Mouse (Mus musculus): ENCODE data around the gene Gm49383.
A peak's percentile ranks its signal among the peaks of the same experiment; 100 is the strongest.

Gene Gm49383

DNA sequence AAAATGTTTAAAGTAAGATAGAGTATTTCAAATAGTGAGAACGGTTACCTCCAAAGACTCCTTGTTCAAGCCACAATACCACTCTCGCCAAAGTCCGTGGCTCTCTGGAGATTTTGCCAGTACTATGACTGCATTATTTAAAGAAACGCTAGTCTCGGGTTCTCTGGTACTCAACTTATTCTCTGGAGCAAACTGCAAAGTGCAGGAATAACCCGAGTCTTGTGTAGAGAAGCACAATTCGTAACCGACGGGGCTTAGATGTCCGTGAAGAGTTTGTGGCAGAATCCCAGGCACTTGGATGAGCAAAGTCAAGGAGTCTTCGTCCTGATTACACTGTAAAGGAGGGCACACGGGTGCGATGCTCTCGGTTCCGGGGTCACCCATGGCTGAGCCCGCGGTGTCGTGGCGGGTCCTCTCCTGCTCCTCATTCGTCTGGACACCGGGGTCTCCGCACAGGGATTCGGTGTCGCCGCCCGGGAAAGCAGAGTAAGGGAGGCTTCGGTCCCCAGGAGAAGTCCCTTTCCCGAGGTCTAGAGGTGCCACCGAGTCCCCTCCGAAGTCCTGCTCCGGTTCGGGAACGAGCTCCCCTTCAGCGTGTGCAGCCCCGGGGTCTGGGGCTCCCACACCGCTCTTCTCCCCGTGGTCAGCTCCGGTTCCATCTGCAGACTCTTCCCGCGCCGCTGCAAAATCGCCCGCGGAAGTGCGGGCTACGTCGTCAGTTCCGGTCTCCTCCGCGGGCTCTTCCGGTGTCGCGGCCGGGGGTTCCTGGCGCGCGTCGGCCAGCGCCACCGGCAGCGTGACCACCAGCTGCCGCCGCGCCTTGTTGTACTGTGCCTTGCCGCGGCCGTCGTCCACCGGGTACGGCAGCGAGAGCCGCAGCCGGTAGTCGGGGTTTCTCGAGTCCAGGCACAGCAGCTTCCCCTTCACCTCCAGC is at the start of gene Gm49383:
Gene Gm49383, minus strand, starts transcription at position 661 of the 934 bp plus-strand sequence.
- peak; percentile 38 for DNase-seq (ENCODE audit: low spot score)

DNA sequence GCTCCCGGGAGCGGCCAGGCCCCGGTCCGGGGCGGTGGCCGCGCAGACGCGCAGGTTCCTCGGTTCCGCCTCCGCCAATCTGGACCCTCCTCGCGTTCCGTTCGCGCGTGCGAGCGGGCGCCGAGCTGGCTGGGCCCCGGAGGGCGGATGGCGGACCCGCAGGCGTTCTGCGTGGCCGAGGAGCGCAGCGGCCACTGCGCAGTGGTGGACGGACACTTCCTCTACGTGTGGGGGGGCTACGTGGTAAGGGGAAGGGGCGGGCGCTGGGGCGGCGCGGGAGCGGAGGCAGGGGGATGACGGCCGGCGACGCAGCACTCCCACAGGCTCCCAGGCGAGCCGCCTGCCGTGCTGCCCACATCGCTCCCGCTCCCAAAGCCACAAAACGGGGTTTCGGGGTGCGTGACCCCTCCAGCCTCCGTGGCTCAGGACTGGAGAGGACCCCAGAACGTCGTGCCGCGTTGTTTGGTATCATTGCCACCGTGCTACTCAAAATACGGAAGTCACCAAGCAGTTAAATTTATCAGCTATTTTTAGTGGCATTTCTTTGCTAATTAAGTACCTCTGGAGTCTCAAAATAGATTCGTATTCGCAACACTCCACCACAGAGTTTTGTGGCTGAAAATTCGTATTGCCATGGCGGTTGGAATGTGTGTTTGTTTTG is 45.0 kb upstream of the Gm49383 start:
- peak; percentile 57 for DNase-seq (ENCODE audit: low spot score)

DNA sequence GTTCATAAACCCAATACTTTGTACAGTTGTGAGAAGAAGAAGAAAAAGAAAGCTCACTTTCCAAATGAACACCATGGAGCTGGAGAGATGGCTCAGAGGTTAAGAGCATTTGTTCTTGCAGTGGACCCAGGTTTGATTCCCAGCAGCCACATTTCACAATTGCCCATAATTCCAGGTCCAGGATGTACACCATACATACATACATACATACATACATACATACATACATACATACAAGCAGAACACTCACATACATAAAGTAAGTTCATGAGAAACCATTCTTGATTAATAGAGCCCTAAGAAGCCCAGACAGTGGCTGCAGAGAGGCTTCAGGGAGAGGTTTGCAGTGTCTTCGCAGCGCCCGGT is 44.5 kb upstream of the Gm49383 start:
- no peak for DNase-seq (ENCODE audit: low spot score)

DNA sequence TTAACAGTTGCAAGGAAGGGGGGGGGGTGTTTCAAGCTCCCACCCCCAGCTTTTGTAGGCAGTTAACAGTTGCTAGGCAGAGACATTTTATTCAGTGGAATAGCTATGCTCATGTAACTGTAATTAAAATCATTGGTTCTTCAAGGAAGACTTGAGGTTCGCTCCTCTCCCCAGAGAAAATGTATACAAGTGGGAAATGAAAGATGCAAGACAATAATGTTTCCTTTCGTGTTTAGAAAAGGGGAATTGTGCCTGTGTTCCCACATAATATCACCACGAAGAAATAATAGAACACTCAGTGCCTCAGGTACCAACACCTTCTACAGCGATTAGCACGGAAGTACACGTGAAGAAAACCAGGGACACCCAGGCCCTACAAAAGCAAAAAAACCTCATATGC is 44.0 kb upstream of the Gm49383 start, which contains the start of gene Klhdc1:
Gene Klhdc1, plus strand, starts transcription at position 301 of the 400 bp plus-strand sequence.
- DNase-seq (ENCODE audit: low spot score), result no peak

DNA sequence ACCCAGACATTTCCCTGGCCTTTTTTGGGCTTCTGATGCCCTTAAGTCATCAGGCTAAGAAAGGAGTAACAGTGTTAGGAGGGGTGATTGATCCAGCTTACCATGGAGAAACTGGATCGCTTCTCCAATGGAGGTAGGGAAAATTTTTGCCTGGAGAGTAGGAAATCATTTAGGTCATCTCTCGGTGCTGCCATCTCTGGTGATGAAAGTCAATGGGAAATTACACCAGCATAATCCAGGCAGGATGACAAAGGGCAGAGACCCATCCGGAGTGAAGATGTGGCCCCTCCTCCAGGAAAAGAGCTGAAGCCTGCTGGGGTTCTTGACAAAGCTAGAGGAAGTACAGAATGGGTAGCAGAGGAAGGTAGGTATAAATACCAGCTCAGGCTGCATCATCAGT is 41.4 kb upstream of the Gm49383 start:
- DNase-seq (ENCODE audit: low spot score), result no peak

DNA sequence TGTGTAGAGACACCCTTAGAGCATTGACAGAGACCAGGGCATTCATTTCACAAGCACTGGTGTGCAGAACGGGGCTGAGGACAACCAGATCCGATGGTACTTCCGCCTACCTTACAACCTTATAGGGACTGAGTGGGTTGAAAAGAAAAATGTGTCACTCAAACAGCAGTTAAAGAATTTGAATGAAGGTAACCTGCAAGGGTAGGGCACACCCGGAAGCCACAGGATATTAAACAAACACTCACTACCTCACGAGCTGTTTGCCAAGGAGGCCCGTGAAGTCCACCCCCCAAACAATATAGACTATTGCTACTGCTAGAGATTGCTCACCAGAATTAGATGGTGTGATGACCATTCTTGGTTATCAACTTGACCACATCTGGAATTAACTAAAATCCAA is 38.9 kb upstream of the Gm49383 start:
- no peak for DNase-seq (ENCODE audit: low spot score)

DNA sequence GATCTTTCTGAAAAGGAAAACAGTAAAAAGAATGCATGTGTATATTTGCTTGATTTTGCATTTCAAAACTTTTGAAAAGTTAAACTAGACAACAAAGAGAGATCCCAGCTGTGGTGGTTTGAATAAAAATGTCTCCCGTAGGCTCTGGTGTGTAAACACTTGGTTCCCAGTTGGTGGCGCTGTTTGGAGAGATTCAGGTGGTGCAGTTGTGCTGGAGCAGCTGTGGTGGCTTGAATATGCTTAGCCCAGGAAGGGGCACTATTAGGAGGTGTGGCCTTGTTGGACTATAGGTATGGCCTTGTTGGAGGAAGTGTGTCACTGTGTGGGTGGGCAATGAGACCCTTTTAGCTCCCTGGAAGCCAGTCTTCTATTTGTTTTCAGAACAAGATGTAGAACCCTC is 32.3 kb upstream of the Gm49383 start:
- no peak for DNase-seq (ENCODE audit: low spot score)

DNA sequence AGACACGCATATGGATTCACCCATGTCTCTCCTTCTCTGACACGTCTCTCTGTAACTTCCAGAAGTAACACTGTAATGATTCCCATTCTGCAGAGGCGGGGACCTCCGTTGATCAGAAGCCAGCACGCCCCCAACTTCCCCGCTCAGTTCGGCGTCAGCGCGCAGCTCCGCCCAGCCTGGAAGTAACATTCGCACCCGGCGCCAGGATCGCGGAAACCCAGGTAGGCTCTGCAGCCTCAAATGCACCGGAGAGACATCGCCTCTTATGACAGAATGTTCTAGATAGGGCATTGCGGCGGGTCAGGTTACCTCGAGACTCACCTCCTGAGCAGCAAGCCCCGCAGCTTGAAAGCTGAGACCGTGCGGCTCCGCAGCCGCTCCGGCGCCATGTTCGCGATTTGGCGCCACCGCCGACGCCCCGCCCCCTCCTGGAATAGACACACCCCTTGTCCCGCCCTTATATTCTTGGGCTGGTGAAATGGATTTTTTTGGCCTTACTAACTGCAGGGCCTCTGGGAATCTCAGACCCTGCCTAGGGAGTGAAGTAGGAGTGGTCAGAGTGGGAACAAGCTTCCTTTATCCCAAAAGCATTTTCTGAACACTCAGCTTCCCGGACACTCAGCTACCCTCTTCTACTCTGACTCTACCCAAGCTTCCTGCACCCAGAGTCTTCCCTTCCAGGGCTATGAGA is 31.0 kb upstream of the Gm49383 start, which contains the start of gene Pole2:
Gene Pole2, minus strand, starts transcription at position 420 of the 691 bp plus-strand sequence.
- peak; percentile 73 for DNase-seq (ENCODE audit: low spot score)

DNA sequence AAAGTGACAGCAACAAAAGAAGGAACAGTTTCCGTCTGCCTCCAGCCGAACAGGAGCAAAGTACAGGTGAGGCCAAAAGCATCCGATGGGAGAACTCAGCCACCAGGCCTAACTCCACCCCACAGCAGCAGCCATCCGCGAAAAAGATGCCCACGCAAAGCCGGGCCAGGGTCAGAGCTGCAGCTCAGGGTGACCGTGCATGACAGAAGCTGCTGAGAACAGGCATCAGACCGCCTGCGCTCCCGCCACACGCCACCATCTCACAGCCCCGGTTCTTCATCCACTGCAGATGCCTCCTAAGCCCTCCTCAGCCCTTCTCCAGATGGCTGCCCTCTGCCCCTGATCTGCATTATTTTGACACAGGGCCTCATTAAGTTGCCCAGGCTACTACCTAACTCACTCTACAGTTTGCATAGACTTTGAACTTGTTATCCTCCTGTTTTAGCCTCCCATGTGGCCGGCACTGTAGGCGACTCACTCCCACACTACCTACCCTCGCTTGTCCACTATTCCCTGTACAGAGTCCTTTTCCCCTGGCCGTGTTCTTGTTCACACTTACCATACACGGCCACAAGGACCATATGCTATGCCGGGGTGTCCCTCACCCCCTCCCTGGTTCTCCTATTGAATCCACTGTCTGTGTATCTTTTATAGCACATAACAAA is 23.8 kb upstream of the Gm49383 start:
- DNase-seq (ENCODE audit: low spot score), result no peak

DNA sequence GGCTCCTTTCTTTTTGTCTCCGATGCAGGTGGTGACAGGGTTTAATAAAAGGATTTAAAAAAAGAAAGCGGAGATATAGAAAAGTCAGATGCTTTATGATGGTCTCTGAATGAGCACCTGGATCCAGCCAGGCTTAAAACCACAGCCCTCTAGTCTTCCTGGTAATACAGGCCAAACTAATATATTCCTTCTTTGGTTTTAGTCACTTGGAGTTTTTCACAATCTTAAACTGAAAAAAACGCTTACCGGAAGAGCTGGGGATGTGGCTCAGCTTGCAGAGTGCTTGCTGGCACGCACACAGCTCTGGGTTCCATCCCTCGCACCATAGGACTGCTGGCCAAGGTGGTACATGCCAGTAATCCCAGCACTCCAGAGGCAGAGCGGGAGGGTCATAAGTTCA is 19.7 kb upstream of the Gm49383 start:
- no peak for DNase-seq (ENCODE audit: low spot score)

DNA sequence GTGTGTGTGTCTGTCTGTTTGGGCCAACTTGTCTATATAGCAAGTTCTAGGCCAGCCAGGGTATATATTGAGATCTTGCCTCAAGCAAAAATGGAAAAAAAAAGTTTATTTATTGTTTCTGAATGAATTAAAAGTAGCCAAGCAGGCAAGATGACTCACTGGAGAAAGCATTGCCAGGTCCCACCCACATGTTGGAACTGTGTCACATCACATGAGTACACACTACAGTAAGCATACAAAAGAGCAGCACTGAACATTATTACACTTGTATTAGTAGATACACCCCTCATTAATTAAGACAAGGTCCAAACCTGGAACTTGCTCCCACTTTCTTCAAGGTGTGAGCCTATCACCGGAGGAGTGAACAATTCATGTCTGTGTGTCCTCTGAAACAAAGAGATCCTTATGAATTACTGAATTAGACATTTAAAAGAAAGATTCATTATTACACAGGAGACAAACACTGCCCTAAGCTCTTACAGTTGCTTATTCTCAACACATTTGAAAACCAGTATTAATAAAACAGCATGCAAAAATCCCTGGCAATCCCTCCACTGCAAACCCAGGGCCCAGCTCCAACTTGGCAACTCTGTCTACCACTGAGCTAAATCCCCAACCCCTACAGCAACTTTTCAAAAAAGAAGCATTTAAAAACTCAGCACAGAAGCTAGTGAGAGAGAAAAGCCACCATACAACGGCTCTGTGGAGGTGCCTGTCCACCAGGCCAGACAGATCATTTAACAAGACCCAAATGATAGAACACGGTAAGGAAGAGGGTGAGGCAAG is 18.3 kb upstream of the Gm49383 start:
- peak; percentile 33 for DNase-seq (ENCODE audit: low spot score)

DNA sequence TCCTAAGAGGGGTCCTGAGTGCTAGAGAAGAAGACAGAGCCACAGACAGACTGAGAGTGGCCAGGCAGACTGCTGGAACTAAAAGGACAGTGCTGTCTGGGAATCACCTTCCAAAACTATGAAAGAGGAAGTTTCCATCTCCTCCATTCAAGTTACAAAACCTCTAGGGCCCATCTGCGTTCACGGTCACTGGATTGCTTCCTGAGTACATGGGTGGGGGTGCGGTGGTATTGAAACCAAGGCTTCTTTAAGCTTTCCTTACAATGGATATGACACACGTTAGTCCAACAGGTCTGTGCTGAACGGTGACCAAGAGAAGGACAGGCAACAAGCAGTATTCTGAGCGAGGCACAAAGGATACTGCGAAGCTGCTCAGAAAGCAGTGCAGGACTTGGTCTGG is 17.5 kb upstream of the Gm49383 start:
- DNase-seq (ENCODE audit: low spot score), result no peak

DNA sequence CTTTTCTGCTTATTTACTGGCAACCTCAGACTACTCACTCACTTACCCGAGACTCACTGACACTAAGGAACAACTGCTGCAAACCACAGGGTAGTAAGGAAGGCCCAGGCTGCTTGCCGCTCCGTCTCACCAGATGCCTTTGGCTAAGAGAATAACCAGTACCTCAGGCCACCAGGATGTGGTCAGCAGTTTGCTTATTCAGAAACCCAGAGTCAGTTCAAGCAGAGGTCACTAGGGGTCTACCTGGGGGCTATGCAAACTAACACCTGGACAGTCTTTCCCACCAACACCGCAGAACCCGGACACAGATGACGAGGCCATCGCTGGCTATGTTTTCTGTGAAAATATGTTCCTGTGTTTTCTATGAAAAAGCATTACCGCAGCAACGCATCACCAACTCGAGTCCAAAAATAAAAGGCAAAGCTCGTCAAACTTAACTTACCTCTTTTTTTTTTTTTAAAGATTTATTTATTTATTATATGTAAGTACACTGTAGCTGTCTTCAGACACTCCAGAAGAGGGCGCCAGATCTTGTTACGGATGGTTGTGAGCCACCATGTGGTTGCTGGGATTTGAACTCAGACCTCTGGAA is 16.4 kb upstream of the Gm49383 start:
- DNase-seq (ENCODE audit: low spot score), result no peak

DNA sequence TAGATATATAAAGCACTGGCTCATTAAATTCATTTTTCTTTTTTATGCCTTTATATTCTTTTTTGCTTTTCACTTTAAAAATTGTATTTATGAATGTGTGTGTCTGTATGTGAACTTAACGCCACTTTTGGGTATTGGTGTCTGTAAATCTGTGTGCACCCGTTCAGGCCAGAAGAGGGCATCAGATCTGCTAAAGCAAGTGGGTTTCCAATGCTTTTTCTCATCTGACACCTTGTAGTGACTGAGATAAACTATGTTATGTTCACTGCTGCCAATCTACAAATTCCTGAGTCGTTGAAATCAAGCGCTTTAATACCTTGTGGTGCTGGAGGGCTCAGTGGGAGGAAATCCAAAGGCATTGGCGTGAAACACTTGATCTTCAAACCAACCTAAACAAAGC is 14.2 kb upstream of the Gm49383 start:
- no peak for DNase-seq (ENCODE audit: low spot score)

DNA sequence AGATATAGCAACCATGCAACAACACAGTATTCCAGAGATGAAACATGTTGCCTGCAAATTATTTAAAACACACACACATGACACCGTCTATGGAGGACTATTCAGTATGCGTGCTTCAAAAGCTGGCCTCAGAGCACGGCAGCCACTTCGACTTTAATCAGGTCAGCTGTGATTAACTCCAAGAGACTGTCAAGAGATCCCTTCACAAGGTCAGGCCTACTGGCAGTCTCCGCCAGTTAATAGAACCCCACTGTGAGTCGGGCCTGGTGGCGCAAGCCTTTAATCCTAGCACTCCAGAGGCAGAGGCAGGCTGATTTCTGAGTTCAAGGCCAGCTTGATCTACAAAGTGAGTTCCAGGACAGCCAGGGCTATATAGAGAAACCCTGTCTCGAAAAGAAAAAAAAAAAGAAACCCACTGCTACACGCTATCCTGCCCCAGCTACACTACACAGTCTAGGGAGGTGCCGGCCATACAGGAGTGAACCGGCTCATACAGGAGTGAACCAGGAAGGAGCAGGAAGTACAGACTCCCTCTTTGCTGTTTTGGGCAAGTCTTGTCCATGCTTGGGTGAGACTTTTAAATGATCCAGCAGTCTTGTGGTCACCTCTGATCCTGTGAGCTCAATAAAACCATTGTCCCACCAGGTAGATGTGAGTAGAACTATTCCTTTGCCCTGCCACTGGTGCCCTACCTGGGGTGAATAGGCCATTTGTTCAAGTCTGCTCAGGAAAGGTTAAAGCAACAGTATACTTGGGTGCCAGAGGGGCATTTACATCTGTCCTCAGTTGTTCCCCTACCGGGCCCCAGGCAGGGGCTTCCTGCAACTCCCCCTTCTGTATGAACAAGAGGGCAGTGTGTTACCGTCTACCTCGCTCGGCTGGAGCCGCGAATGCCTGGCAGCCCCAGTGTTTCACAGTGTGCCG is 13.4 kb upstream of the Gm49383 start:
- DNase-seq (ENCODE audit: low spot score), result no peak

DNA sequence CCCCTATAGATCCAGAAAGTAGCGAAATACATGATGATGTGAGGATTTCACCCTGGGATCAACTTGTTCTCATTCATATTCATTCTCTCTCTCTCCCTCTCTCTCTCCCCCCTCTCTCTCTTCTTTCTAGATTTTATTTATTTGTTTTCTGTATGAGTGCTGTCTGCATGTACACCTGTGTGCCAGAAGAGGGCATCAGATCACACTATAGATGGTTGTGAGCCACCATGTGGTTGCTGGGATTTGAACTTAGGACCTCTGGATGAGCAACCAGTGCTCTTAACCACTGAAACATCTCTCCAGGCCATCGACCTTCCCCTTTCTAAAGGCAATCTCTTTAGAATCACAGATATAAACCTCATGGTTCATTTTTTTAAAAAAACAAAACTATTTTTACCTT is 11.6 kb upstream of the Gm49383 start:
- DNase-seq (ENCODE audit: low spot score), result no peak

DNA sequence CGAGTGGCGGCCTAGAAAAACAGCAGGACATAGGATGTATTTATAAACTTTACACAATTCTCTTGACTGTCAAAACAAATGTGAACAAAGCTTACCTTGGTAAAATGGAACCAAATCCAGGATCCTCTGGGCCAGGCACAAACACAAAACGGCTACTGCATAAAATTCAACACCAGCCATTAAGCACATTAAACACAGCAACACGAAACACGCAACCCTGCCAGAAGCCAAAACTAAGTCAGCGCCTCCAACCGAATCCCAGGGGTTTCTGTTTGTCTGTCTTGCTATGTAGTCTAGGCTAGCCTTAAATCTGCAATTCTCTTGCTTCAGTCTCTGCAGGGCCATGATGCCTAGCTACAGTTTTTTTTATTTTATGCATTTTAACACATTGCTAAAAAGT is 11.0 kb upstream of the Gm49383 start:
- DNase-seq (ENCODE audit: low spot score), result no peak

DNA sequence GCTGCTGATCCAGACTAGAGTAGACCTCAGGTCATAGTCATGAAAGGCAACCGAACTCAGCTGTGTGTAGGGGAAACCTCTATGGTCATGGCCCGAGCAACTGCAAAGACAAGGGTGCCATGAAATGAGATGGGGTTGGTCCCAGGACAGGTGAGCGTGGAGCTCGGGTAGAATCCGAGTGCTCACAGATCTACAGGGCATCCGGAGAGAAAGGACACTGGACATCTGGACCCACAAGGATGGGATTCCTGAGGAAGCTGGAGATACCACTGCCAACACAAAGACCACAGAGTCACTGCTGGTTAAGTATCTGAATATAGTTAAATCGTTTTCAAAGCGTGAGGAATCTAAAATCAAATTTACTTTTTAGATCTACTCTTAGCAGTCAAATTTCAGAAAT is 10.5 kb upstream of the Gm49383 start:
- no peak for DNase-seq (ENCODE audit: low spot score)

DNA sequence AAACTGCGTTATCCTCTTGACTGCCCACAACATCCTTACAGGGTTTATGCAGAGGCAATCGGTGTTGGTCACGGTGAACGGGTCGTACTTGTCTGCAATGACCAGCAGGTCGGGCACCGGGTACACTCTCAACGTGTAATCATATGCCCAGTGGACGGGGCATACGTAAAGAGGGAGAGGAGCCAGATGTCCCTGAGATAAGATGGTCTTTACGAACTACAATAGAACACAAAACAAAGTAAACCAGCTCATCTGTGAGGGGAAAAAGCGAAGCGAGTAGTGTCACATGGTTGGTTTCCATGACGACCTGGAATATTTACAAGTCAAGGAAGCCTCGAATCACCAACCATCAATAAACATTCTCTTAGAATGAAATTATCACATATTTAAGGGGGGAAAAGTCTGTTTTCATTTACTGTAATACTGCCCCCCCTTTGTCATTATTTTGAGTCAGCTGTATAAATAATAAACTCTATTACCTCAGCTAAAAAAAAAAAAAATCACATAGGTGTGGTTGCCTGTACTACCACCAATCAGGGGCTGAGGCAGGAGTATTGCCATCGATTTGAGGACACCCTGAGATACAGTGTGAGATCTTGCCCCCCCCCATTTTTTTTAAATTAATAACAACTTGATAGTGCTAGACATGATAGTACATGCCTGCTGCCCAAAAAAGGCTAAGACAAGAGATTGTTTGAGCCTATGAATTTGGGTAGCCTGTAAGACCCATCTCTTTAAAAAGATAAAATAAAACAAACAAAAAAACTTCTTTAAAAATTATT is 7.3 kb upstream of the Gm49383 start, which contains the start of gene Gm49384:
Gene Gm49384, minus strand, starts transcription at position 216 of the 782 bp plus-strand sequence.
- no peak for DNase-seq (ENCODE audit: low spot score)
